ENCODE assay signal across 8 mouse cellular contexts in genomic region chr12:92013244-92013643, GRCm38 (mm10).
DNase-seq lines count a peak whose midpoint lies in the region; ATAC-seq and TF ChIP-seq lines count a peak whose summit lies in the region.

No protein-coding gene starts in this region.

- no peaks in the 10 kb centered on the region for H3K9me3 ChIP-seq in forebrain, embryonic 13.5 days (replicated peaks)
- H3K9me3 ChIP-seq in midbrain, embryonic 14.5 days (ENCODE audit: control insufficient read depth, low read length), result no peaks in the 10 kb centered on the region

- no peak for TF ChIP-seq POLR2A in spleen, adult 2 months (IDR thresholded peaks at IDR 0.05; ENCODE audit: low read depth, low read length)

- no peak overlapping the region for H3K9ac ChIP-seq in forebrain, embryonic 13.5 days
- H3K9ac ChIP-seq in midbrain, embryonic 14.5 days (replicated peaks; ENCODE audit: low read length), result no peak overlapping the region

- no peaks in the 10 kb centered on the region for H3K36me3 ChIP-seq in spleen, adult 2 months (ENCODE audit: control insufficient read depth, insufficient read depth, low read length)
- no peaks in the 10 kb centered on the region for H3K36me3 ChIP-seq in forebrain, embryonic 13.5 days (ENCODE audit: poor library complexity, severe bottlenecking)
- H3K36me3 ChIP-seq in midbrain, embryonic 14.5 days (ENCODE audit: control insufficient read depth, insufficient read depth, low read length), result no peaks in the 10 kb centered on the region

- ATAC-seq in CD4-positive, CD25-positive, alpha-beta regulatory T cell, adult 4 months, result no peak
- peak; percentile 61 for ATAC-seq in forebrain, embryonic 13.5 days
- ATAC-seq in midbrain, embryonic 14.5 days (ENCODE audit: low FRiP score, low TSS enrichment), result peak; percentile 46; the same call in 1 of the 2 replicates

- peak; percentile 28; the same call in 1 of the 2 replicates for TF ChIP-seq CTCF in spleen, adult 2 months (IDR thresholded peaks at IDR 0.05; ENCODE audit: extremely low read depth, insufficient read depth, insufficient read length, insufficient replicate concordance)

- H3K27me3 ChIP-seq in spleen, adult 2 months (ENCODE audit: control insufficient read depth, insufficient read depth, low read length), result no peaks in the 10 kb centered on the region
- no peaks in the 10 kb centered on the region for H3K27me3 ChIP-seq in forebrain, embryonic 13.5 days
- no peaks in the 10 kb centered on the region for H3K27me3 ChIP-seq in midbrain, embryonic 14.5 days (ENCODE audit: control insufficient read depth, insufficient read depth, low read length)

- no peak overlapping the region for H3K4me2 ChIP-seq in forebrain, embryonic 13.5 days
- H3K4me2 ChIP-seq in midbrain, embryonic 14.5 days (ENCODE audit: low read length), result no peak overlapping the region

- no peaks in the 10 kb centered on the region for H3K4me1 ChIP-seq in spleen, adult 2 months (ENCODE audit: control insufficient read depth, insufficient read depth, insufficient read length)
- no peaks in the 10 kb centered on the region for H3K4me1 ChIP-seq in forebrain, embryonic 13.5 days
- H3K4me1 ChIP-seq in midbrain, embryonic 14.5 days (ENCODE audit: control insufficient read depth, insufficient read depth, low read length), result no peaks in the 10 kb centered on the region

- H3K27ac ChIP-seq in spleen, adult 2 months (ENCODE audit: insufficient read depth, low read length), result no peak overlapping the region
- no peak overlapping the region for H3K27ac ChIP-seq in forebrain, embryonic 13.5 days
- H3K27ac ChIP-seq in midbrain, embryonic 14.5 days (replicated peaks; ENCODE audit: low read depth, low read length), result no peak overlapping the region

- no peak overlapping the region for H3K4me3 ChIP-seq in spleen, adult 2 months (ENCODE audit: extremely low read depth, insufficient read depth, insufficient read length)
- no peak overlapping the region for H3K4me3 ChIP-seq in forebrain, embryonic 13.5 days
- no peak overlapping the region for H3K4me3 ChIP-seq in midbrain, embryonic 14.5 days (replicated peaks; ENCODE audit: low read depth, low read length)

- WGBS in spleen, adult 2 months, result 12% methylated on average over 8 of the region's 8 CpGs
- 9% methylated on average over 8 of the region's 8 CpGs for WGBS in forebrain, embryonic 13.5 days
- WGBS in midbrain, embryonic 14.5 days, result 12% methylated on average over 8 of the region's 8 CpGs

- peak; percentile 49 for DNase-seq in CD4-positive, CD25-positive, alpha-beta regulatory T cell, adult 2 months (ENCODE audit: low read depth, low spot score)
- DNase-seq in spleen, adult 2 months (ENCODE audit: low read depth in 1 of 2, low spot score in 2 of 2), result no peak
- DNase-seq in spleen, postnatal 36 days (ENCODE audit: low spot score in 2 of 2), result no peak
- peak; percentile 25 to 74 for DNase-seq in layer of hippocampus, postnatal 25 days (ENCODE audit: extremely low spot score in 1 of 2, low spot score in 1 of 2)
- peak; percentile 86 for DNase-seq in midbrain, embryonic 14.5 days
- no peak for DNase-seq in natural killer cell, adult 2 months (ENCODE audit: low spot score in 2 of 2)

Comparison
In these comparisons a context has a peak if more than half of its experiments do, and no peak if none do; other contexts are left out.
1. DNase-seq: peak in CD4-positive, CD25-positive, alpha-beta regulatory T cell, adult 2 months (single experiment), layer of hippocampus, postnatal 25 days (2 of 2) and midbrain, embryonic 14.5 days (single experiment); none in spleen, adult 2 months (0 of 2), spleen, postnatal 36 days (0 of 2) and natural killer cell, adult 2 months (0 of 2).